Mouse (Mus musculus): Measurements from ENCODE around the gene Pwp2. TPM values are rescaled to one million over a fixed set of nuclear protein-coding genes. Genes with fewer than 3 reads are reported as not detected.

Pwp2 gene
- polyA plus RNA-seq, 1 experiment = 8.7 TPM

- no peak overlapping the region for H3K4me3 ChIP-seq (replicated peaks; ENCODE audit: extremely low read depth, low read depth, low read length)
- no peak for DNase-seq
- H3K4me1 ChIP-seq (ENCODE audit: control insufficient read depth, insufficient read depth, low read length) = peaks cover 5% of the 10 kb centered on the region; the same call in 1 of the 2 replicates
- WGBS = 50% methylated on average over 15 of the region's 15 CpGs
- TF ChIP-seq POLR2A (IDR thresholded peaks at IDR 0.05; ENCODE audit: borderline replicate concordance, extremely low read depth, low read depth, low read length) (no peak), CTCF (IDR thresholded peaks at IDR 0.05; ENCODE audit: insufficient read depth, low read length) (no peak)
Observed at GRCm38 (mm10) chr10:78158041-78158440, 26.9 kb downstream of the Pwp2 start.

DNA sequence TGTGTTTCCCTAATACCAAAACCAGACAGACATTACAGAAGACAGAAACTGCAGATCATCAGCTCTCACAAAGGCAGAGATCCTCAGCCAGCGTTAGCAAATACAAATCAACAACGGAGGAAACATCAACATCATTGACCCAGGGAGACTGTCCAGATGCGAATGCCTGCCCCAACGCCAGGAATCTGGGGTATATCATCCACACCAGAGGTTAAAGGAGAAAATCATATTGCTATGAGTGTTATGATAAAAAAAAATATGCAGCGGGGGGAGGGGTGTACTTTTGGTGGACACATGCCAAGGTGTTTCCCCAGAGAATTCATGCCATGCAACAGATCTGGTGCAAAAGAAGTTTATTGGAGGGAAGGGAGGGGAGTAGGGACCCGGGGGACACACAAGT, 28.0 kb downstream of the Pwp2 start:
- Histone ChIP-seq H3K4me1 (ENCODE audit: control insufficient read depth, insufficient read depth, low read length) (peaks cover 5% of the 10 kb centered on the region; the same call in 1 of the 2 replicates), H3K4me3 (replicated peaks; ENCODE audit: extremely low read depth, low read depth, low read length) (no peak overlapping the region)
- 58% methylated on average over 6 of the region's 6 CpGs for WGBS
- TF ChIP-seq CTCF (IDR thresholded peaks at IDR 0.05; ENCODE audit: insufficient read depth, low read length) (no peak), POLR2A (IDR thresholded peaks at IDR 0.05; ENCODE audit: borderline replicate concordance, extremely low read depth, low read depth, low read length) (no peak)
- no peak for DNase-seq

- DNase-seq = no peak
- Histone ChIP-seq H3K4me1 (ENCODE audit: control insufficient read depth, insufficient read depth, low read length) (no peaks in the 10 kb centered on the region), H3K4me3 (replicated peaks; ENCODE audit: extremely low read depth, low read depth, low read length) (no peak overlapping the region)
- 60% methylated on average over 10 of the region's 10 CpGs for WGBS
- no peak for TF ChIP-seq CTCF (IDR thresholded peaks at IDR 0.05; ENCODE audit: insufficient read depth, low read length)
- TF ChIP-seq POLR2A (IDR thresholded peaks at IDR 0.05; ENCODE audit: borderline replicate concordance, extremely low read depth, low read depth, low read length) = no peak
Observed at GRCm38 (mm10) chr10:78148834-78149766, 35.8 kb downstream of the Pwp2 start.

DNA sequence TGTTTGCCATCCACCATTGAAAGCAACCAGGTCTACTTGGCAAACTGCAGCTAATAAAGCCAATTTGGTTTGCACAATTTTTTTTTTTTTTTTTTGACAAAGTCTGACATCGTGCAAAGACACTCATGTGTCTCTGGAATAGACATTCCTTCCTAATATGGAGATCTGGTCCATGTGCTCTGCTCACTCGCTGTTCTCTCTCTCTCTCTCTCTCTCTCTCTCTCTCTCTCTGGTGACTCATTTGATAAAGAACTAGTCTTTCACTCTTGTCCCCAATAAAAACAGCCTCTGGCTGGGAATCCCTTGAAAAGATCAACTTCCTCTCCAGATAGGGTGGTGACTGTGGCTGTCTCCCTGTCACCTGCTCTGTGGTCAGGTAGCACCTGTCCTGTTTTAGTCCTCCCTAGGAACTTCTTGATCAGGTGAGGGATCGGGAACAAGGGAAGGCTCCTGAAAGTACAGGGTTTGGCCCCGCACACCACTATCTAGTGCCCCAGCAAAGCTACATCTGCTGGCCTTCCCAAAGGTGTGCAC, 37.0 kb downstream of the Pwp2 start:
- 66% methylated on average over 4 of the region's 4 CpGs for WGBS
- no peaks in the 10 kb centered on the region for H3K4me1 ChIP-seq (ENCODE audit: control insufficient read depth, insufficient read depth, low read length)
- TF ChIP-seq POLR2A (IDR thresholded peaks at IDR 0.05; ENCODE audit: borderline replicate concordance, extremely low read depth, low read depth, low read length) = no peak
- no peak for TF ChIP-seq CTCF (IDR thresholded peaks at IDR 0.05; ENCODE audit: insufficient read depth, low read length)
- no peak overlapping the region for H3K4me3 ChIP-seq (replicated peaks; ENCODE audit: extremely low read depth, low read depth, low read length)
- no peak for DNase-seq

GRCm38 (mm10) chr10:78143727-78144505, 41.0 kb downstream of the Pwp2 start:
- Histone ChIP-seq H3K4me1 (ENCODE audit: control insufficient read depth, insufficient read depth, low read length) (peaks cover 2% of the 10 kb centered on the region; the same call in 1 of the 2 replicates), H3K4me3 (replicated peaks; ENCODE audit: extremely low read depth, low read depth, low read length) (no peak overlapping the region)
- WGBS = 47% methylated on average over 8 of the region's 8 CpGs
- no peak for DNase-seq
- TF ChIP-seq POLR2A (IDR thresholded peaks at IDR 0.05; ENCODE audit: borderline replicate concordance, extremely low read depth, low read depth, low read length) = no peak
- no peak for TF ChIP-seq CTCF (IDR thresholded peaks at IDR 0.05; ENCODE audit: insufficient read depth, low read length)

GRCm38 (mm10) chr10:78140843-78141242, 44.1 kb downstream of the Pwp2 start:
- no peak for DNase-seq
- TF ChIP-seq POLR2A (IDR thresholded peaks at IDR 0.05; ENCODE audit: borderline replicate concordance, extremely low read depth, low read depth, low read length) (no peak), CTCF (IDR thresholded peaks at IDR 0.05; ENCODE audit: insufficient read depth, low read length) (no peak)
- 77% methylated on average over 3 of the region's 3 CpGs for WGBS
- Histone ChIP-seq H3K4me3 (replicated peaks; ENCODE audit: extremely low read depth, low read depth, low read length) (no peak overlapping the region), H3K4me1 (ENCODE audit: control insufficient read depth, insufficient read depth, low read length) (peaks cover 4% of the 10 kb centered on the region)

GRCm38 (mm10) chr10:78140251-78140600, 44.7 kb downstream of the Pwp2 start:
- H3K4me3 ChIP-seq (replicated peaks; ENCODE audit: extremely low read depth, low read depth, low read length) = no peak overlapping the region
- WGBS = 95% methylated on average over 1 of the region's 1 CpGs
- TF ChIP-seq POLR2A (IDR thresholded peaks at IDR 0.05; ENCODE audit: borderline replicate concordance, extremely low read depth, low read depth, low read length) (no peak), CTCF (IDR thresholded peaks at IDR 0.05; ENCODE audit: insufficient read depth, low read length) (no peak)
- H3K4me1 ChIP-seq (ENCODE audit: control insufficient read depth, insufficient read depth, low read length) = peaks cover 7% of the 10 kb centered on the region
- no peak for DNase-seq

DNA sequence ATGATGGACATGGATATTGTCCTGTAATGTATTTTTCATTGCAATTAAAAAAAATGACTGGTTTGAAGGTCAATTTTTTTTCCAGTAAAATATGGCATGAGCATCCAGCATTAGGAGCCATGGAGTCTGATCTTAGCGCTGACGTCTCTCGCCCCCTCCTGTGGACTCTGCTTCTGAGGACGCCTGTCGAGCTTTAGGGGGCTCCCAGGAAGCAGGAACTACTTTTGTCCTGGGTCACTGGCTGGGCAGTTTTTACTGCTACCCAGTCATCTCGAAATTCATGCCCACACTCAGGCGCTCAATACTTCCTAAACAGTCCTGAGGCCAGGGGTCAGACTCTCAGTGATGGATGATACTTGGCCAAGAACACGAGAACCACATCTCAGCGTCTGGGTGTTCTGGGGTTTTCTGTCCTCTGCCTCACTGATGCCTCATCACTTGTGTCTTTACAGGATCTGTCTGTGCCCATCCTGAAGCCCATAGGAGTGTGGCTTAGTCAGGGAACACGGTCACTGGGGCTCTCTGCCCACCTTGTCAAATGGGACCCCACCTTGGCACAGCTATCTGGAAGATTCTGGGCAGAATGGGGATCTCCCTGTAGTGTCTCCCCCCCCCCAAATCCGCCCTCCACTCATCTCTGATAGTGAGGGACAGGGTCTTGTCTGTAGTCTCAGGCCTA, 45.2 kb downstream of the Pwp2 start:
- 50% methylated on average over 11 of the region's 11 CpGs for WGBS
- no peak for DNase-seq

More for the DNA sequence above, 45.2 kb downstream of the Pwp2 start:
- H3K4me3 ChIP-seq (replicated peaks; ENCODE audit: extremely low read depth, low read depth, low read length) = no peak overlapping the region
- TF ChIP-seq CTCF (IDR thresholded peaks at IDR 0.05; ENCODE audit: insufficient read depth, low read length) (no peak), POLR2A (IDR thresholded peaks at IDR 0.05; ENCODE audit: borderline replicate concordance, extremely low read depth, low read depth, low read length) (no peak)
- H3K4me1 ChIP-seq (ENCODE audit: control insufficient read depth, insufficient read depth, low read length) = peaks cover 10% of the 10 kb centered on the region
